Mouse (Mus musculus) C2C12 (cell line): ENCODE measurements around the gene Grm7.

Source experiments
- CEBPB ChIP-seq: IDR thresholded peaks from one replicate; pipeline ENCODE4 v1.6.1; 2011; ENCODE audit warnings: low read depth, mild to moderate bottlenecking, control low read depth, moderate library complexity
- CTCF ChIP-seq: IDR thresholded peaks from one replicate; pipeline ENCODE4 v1.5.1; 2011; ENCODE audit not compliant: control insufficient read depth, insufficient read depth, insufficient read length

DNA sequence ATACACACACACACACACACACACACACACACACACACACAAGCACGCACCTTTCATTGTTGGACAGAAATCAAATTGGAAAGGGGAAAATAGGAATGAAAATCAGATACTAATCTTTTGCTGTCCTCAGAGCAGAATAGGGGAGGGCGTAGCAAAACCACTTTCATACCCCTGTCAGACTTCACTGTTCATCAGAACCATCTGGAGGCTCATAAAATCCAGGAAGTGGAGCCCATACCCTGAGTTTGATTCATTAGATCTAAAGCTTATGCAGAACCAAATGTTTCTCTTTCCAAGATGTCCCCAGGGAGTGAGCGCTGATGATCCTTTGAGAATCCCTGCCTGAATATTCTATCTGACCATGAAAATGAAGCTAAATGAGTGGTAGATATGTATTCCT is 611.6 kb downstream of the Grm7 start:
- TF ChIP-seq CTCF (no peak), CEBPB (no peak)
